Mouse (Mus musculus): ENCODE data around the gene Trim14. TPM values are rescaled to one million over a fixed set of nuclear protein-coding genes. Genes with fewer than 3 reads are reported as not detected.
A peak's percentile ranks its signal among the peaks of the same experiment; 100 is the strongest.

Trim14 gene
- total and polyA plus RNA-seq, 3 experiments: 11.6 to 35.4 (median 26.5) TPM

- TF ChIP-seq NRF1 (IDR thresholded peaks at IDR 0.05; ENCODE audit: low read depth, low read length): peak; percentile 72
- TF ChIP-seq USF1 (IDR thresholded peaks at IDR 0.05; ENCODE audit: low read depth, low read length): no peak
- TF ChIP-seq POLR2A (IDR thresholded peaks at IDR 0.05; ENCODE audit: low read depth, low read length): peak; percentile 63
- TF ChIP-seq SMC3 (IDR thresholded peaks at IDR 0.05; ENCODE audit: low read depth, low read length): no peak
- no peak for TF ChIP-seq EP300 (IDR thresholded peaks at IDR 0.05; ENCODE audit: low read length)
- TF ChIP-seq ELF1 (IDR thresholded peaks at IDR 0.05; ENCODE audit: low read depth, low read length): peak; percentile 53; the same call in 1 of the 2 replicates
- peak; percentile 83 for TF ChIP-seq ZMIZ1 (IDR thresholded peaks at IDR 0.05; ENCODE audit: low read depth, low read length)
Measured at GRCm38 (mm10) chr4:46450519-46451131, 85.3 kb downstream of the Trim14 start, which contains the start of gene Anp32b (continued).

- Histone ChIP-seq H3K4me1 (ENCODE audit: control insufficient read depth in 1 of 2, insufficient read depth in 2 of 2) (peaks cover 8 to 36% of the 10 kb centered on the region in 2 experiments), H3K36me3 (replicated peaks in 1 of 2; ENCODE audit: control insufficient read depth in 1 of 2, insufficient read depth in 1 of 2, low read length in 1 of 2) (peaks cover 0 to 3% of the 10 kb centered on the region in 2 experiments)
- in situ Hi-C loops (cut with MboI; ENCODE audit: low pct_ligation_motif_present, low pct_unique_long_range_greater_than_20kb, low sequenced_read_pairs): no loop called here
Measured at GRCm38 (mm10) chr4:46450020-46450518, 85.9 kb downstream of the Trim14 start.

GRCm38 (mm10) chr4:46448886-46449285 is 87.1 kb downstream of the Trim14 start:
- H3K9ac ChIP-seq (ENCODE audit: insufficient read depth, low read depth): no peak overlapping the region
- in situ Hi-C loops (cut with MboI; ENCODE audit: low pct_ligation_motif_present, low pct_unique_long_range_greater_than_20kb, low sequenced_read_pairs): loop anchor here (5.0 kb wide), 1 partner anchor 57 kb away; no protein-coding TSS in a partner anchor
- no peak overlapping the region for H3K4me3 ChIP-seq (replicated peaks in 1 of 3; ENCODE audit: low read depth in 2 of 3, low read length in 2 of 3, poor library complexity in 1 of 3)
- H3K79me2 ChIP-seq (replicated peaks; ENCODE audit: control insufficient read depth, extremely low read depth, insufficient read depth, poor library complexity, severe bottlenecking): peaks cover 22% of the 10 kb centered on the region
- H3K27ac ChIP-seq (ENCODE audit: insufficient read depth, low read depth): no peak overlapping the region
- H3K27me3 ChIP-seq (replicated peaks): no peaks in the 10 kb centered on the region
- no peak for TF ChIP-seq ZKSCAN1 (IDR thresholded peaks at IDR 0.05; ENCODE audit: borderline replicate concordance, low read depth, low read length)
- TF ChIP-seq CHD1 (IDR thresholded peaks at IDR 0.05; ENCODE audit: low read depth, low read length): no peak
- TF ChIP-seq SMC3 (IDR thresholded peaks at IDR 0.05; ENCODE audit: low read depth, low read length): no peak
- TF ChIP-seq CTCF (conservative IDR thresholded peaks at IDR 0.05 in 1 of 2, IDR thresholded peaks at IDR 0.05 in 1 of 2; ENCODE audit: low read depth in 2 of 2, low read length in 2 of 2): no peak
- TF ChIP-seq USF1 (IDR thresholded peaks at IDR 0.05; ENCODE audit: low read depth, low read length): no peak
- TF ChIP-seq UBTF (IDR thresholded peaks at IDR 0.05; ENCODE audit: low read depth, low read length): no peak
- no peak for TF ChIP-seq RAD21 (IDR thresholded peaks at IDR 0.05; ENCODE audit: low read depth, low read length)
- no peak for TF ChIP-seq JUN (IDR thresholded peaks at IDR 0.05; ENCODE audit: insufficient read depth, low read depth, low read length)
- no peak for TF ChIP-seq MAZ (IDR thresholded peaks at IDR 0.05; ENCODE audit: low read depth, low read length)
- no peak for TF ChIP-seq TCF12 (IDR thresholded peaks at IDR 0.05; ENCODE audit: low read depth, low read length)
- H3K4me2 ChIP-seq (ENCODE audit: insufficient read depth, low read depth, poor library complexity, severe bottlenecking): no peak overlapping the region
- peaks cover 7 to 27% of the 10 kb centered on the region in 2 experiments for H3K4me1 ChIP-seq (ENCODE audit: control insufficient read depth in 1 of 2, insufficient read depth in 2 of 2)
- H3K9me3 ChIP-seq (replicated peaks; ENCODE audit: low read length): no peaks in the 10 kb centered on the region
- dilution Hi-C loops (cut with MboI; ENCODE audit: extremely low pct_ligation_motif_present, extremely low pct_unique_long_range_greater_than_20kb, low sequenced_read_pairs): no loop called here
- DNase-seq (ENCODE audit: extremely low read depth): no peak
- no peaks in the 10 kb centered on the region for H3K36me3 ChIP-seq (replicated peaks in 1 of 2; ENCODE audit: control insufficient read depth in 1 of 2, insufficient read depth in 1 of 2, low read length in 1 of 2)

More at GRCm38 (mm10) chr4:46450020-46450518, 85.9 kb downstream of the Trim14 start:
- no peak for DNase-seq (ENCODE audit: extremely low read depth)
- H3K27me3 ChIP-seq (replicated peaks): no peaks in the 10 kb centered on the region
- no peaks in the 10 kb centered on the region for H3K9me3 ChIP-seq (replicated peaks; ENCODE audit: low read length)
- no peak for TF ChIP-seq NELFE (IDR thresholded peaks at IDR 0.05; ENCODE audit: low read depth, low read length)
- no peak for TF ChIP-seq ELF1 (IDR thresholded peaks at IDR 0.05; ENCODE audit: low read depth, low read length)
- no peak for TF ChIP-seq MYC (IDR thresholded peaks at IDR 0.05; ENCODE audit: low read depth, low read length)
- no peak for TF ChIP-seq MAFK (IDR thresholded peaks at IDR 0.05; ENCODE audit: insufficient replicate concordance, low read length)
- TF ChIP-seq E2F4 (IDR thresholded peaks at IDR 0.05; ENCODE audit: insufficient replicate concordance, low read depth, low read length): no peak
- no peak for TF ChIP-seq CTCF (conservative IDR thresholded peaks at IDR 0.05 in 1 of 2, IDR thresholded peaks at IDR 0.05 in 1 of 2; ENCODE audit: low read depth in 2 of 2, low read length in 2 of 2)
- dilution Hi-C loops (cut with MboI; ENCODE audit: extremely low pct_ligation_motif_present, extremely low pct_unique_long_range_greater_than_20kb, low sequenced_read_pairs): no loop called here
- H3K27ac ChIP-seq (ENCODE audit: insufficient read depth, low read depth): peak overlapping the region; percentile 80
- H3K79me2 ChIP-seq (replicated peaks; ENCODE audit: control insufficient read depth, extremely low read depth, insufficient read depth, poor library complexity, severe bottlenecking): peaks cover 33% of the 10 kb centered on the region
- H3K9ac ChIP-seq (ENCODE audit: insufficient read depth, low read depth): peak overlapping the region; percentile 76
- H3K4me2 ChIP-seq (ENCODE audit: insufficient read depth, low read depth, poor library complexity, severe bottlenecking): peak overlapping the region; percentile 69
- H3K4me3 ChIP-seq (replicated peaks in 1 of 3; ENCODE audit: low read depth in 2 of 3, low read length in 2 of 3, poor library complexity in 1 of 3): peak overlapping the region in 2 of 3 experiments; percentile 52 to 80

Measured in CH12.LX (cell line).